Mouse (Mus musculus): ENCODE measurements around the gene Zkscan3. TPM values are rescaled to one million over a fixed set of nuclear protein-coding genes. Genes with fewer than 3 reads are reported as not detected.

Zkscan3 gene
- total RNA-seq (2021), result 10 to 100 TPM; 28.5 to 31.4 TPM
- long read RNA-seq, experiment 1, transcript Zkscan3-201 (6 exons, 2,561 nt), result minor isoform, 7 of 25 reads
- long read RNA-seq, experiment 1, transcript Zkscan3-203 (6 exons, 2,600 nt), result major isoform, 9 of 25 reads
- long read RNA-seq, experiment 1, partial matches to known transcripts, result 1 of 25 reads
- long read RNA-seq, experiment 1, other reads (novel, unspliced or antisense), result 8 of 25 reads
- long read RNA-seq, experiment 2, transcript Zkscan3-201 (6 exons, 2,561 nt), result major isoform, 5 of 13 reads
- long read RNA-seq, experiment 2, partial matches to known transcripts, result 0 of 13 reads
- long read RNA-seq, experiment 2, other reads (novel, unspliced or antisense), result 6 of 13 reads

- DNase-seq, result peak; percentile 88 to 90
These were observed at the start of gene Zkscan3 for GRCm38 (mm10) chr13:21402287-21402846. Zkscan3 (minus strand) TSS chr13:21402755.

- DNase-seq, result no peak
These were observed 45.5 kb upstream of the Zkscan3 start for GRCm38 (mm10) chr13:21447856-21448614.

- peak in 1 of 2 experiments; percentile 33 for DNase-seq
These were observed 44.2 kb upstream of the Zkscan3 start for GRCm38 (mm10) chr13:21446796-21447195.

GRCm38 (mm10) chr13:21441207-21441572, 38.6 kb upstream of the Zkscan3 start:
- no peak for DNase-seq

- DNase-seq, result peak; percentile 50 to 67
These were observed 38.1 kb upstream of the Zkscan3 start, which contains the start of gene Pgbd1 for GRCm38 (mm10) chr13:21440503-21441206. Pgbd1 (minus strand) TSS chr13:21441058.

GRCm38 (mm10) chr13:21435476-21435875, 32.9 kb upstream of the Zkscan3 start:
- DNase-seq, result no peak

- DNase-seq, result no peak
These were observed 25.1 kb upstream of the Zkscan3 start for GRCm38 (mm10) chr13:21427631-21428030.

GRCm38 (mm10) chr13:21423301-21423700, 20.7 kb upstream of the Zkscan3 start:
- DNase-seq, result no peak

GRCm38 (mm10) chr13:21418865-21419264, 16.3 kb upstream of the Zkscan3 start:
- DNase-seq, result no peak

- DNase-seq, result no peak
These were observed 14.9 kb upstream of the Zkscan3 start for GRCm38 (mm10) chr13:21417298-21418010.

GRCm38 (mm10) chr13:21415750-21416149, 13.2 kb upstream of the Zkscan3 start:
- DNase-seq, result no peak

GRCm38 (mm10) chr13:21415266-21415665, 12.7 kb upstream of the Zkscan3 start:
- no peak for DNase-seq

- DNase-seq, result no peak
These were observed 12.0 kb upstream of the Zkscan3 start for GRCm38 (mm10) chr13:21414231-21415212.

- no peak for DNase-seq
These were observed 6.4 kb upstream of the Zkscan3 start for GRCm38 (mm10) chr13:21408805-21409459.

- peak; percentile 92 to 94 for DNase-seq
These were observed 5.6 kb upstream of the Zkscan3 start for GRCm38 (mm10) chr13:21407969-21408804.

- peak; percentile 15 to 18 for DNase-seq
These were observed 4.8 kb upstream of the Zkscan3 start for GRCm38 (mm10) chr13:21407341-21407740.

GRCm38 (mm10) chr13:21402848-21403247, 293 bp upstream of the Zkscan3 start:
- DNase-seq, result no peak

GRCm38 (mm10) chr13:21401636-21402286, 794 bp downstream of the Zkscan3 start:
- DNase-seq, result no peak

Data from heart, adult 18-20 months (tissue).